Mouse (Mus musculus): Measurements from ENCODE around the gene Syt14. TPM values are rescaled to one million over a fixed set of nuclear protein-coding genes. Genes with fewer than 3 reads are reported as not detected.

The Syt14 gene
- total and polyA plus RNA-seq, 2 experiments, result under 0.01 TPM; not detected in 1

DNA sequence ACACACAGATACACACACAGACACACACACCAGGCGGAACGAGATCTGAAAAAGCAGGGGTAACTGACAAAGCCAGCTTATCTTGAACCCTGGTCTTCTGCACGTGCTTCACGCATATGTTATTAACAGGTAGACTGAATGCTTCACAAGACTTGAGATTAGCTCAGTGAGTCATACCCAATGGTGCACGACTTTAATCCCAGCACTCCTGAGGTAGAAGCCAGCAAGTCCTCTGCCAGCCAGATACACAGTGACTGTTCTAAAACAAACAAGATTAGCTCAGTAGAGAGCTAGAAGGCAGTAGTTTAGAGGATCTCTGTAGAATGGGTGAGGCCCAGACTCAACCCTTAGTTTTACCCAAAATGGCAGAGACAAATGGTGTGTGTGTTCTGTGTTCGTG lies 175.3 kb downstream of the Syt14 start:
- H3K9ac ChIP-seq (ENCODE audit: low read depth, low read length), result no peak overlapping the region
- H3K79me2 ChIP-seq (ENCODE audit: control insufficient read depth, insufficient read depth, low read length), result no peaks in the 10 kb centered on the region
- H3K4me3 ChIP-seq (ENCODE audit: insufficient read depth, low read depth, low read length), result no peak overlapping the region
- H3K27me3 ChIP-seq (ENCODE audit: control insufficient read depth, insufficient read depth, low read length), result peaks cover 2% of the 10 kb centered on the region
- TF ChIP-seq POLR2A (IDR thresholded peaks at IDR 0.05; ENCODE audit: extremely low read depth, insufficient read depth, low read length) (no peak), CTCF (IDR thresholded peaks at IDR 0.05; ENCODE audit: low read depth, low read length) (no peak)
- no peak overlapping the region for H3K27ac ChIP-seq (replicated peaks; ENCODE audit: insufficient read depth, low read depth, low read length)
- no peaks in the 10 kb centered on the region for H3K4me1 ChIP-seq (ENCODE audit: control insufficient read depth, insufficient read depth, low read length)
- DNase-seq (ENCODE audit: extremely low read depth, low read depth, low spot score), result no peak
- WGBS, result 64% methylated on average over 6 of the region's 6 CpGs
- no peaks in the 10 kb centered on the region for H3K36me3 ChIP-seq (ENCODE audit: control insufficient read depth, insufficient read depth, low read length)

DNA sequence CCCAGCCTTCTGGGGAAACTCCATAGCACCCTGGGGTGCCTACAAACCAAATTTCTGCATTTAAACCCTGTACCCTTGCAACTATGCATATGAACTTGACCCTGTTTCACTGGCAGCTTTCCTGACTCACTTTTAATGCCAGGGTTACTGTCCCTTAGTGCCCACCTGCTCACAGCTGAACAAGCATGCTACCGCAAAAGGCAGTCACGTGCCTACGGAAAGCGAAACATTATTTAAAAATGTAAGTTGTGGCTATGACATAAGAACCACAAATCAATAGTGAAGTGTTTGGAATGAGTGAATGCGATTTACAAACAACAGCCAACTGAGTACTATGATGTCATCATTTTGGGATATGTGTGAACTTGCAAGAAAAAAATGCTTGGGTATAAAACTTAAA lies 178.0 kb downstream of the Syt14 start:
- DNase-seq (ENCODE audit: extremely low read depth, low read depth, low spot score), result no peak
- Histone ChIP-seq H3K79me2 (ENCODE audit: control insufficient read depth, insufficient read depth, low read length) (no peaks in the 10 kb centered on the region), H3K27me3 (ENCODE audit: control insufficient read depth, insufficient read depth, low read length) (peaks cover 9% of the 10 kb centered on the region), H3K4me1 (ENCODE audit: control insufficient read depth, insufficient read depth, low read length) (no peaks in the 10 kb centered on the region), H3K9ac (ENCODE audit: low read depth, low read length) (no peak overlapping the region), H3K27ac (replicated peaks; ENCODE audit: insufficient read depth, low read depth, low read length) (no peak overlapping the region), H3K4me3 (ENCODE audit: insufficient read depth, low read depth, low read length) (no peak overlapping the region), H3K36me3 (ENCODE audit: control insufficient read depth, insufficient read depth, low read length) (no peaks in the 10 kb centered on the region)
- WGBS, result 94% methylated on average over 5 of the region's 5 CpGs
- TF ChIP-seq CTCF (IDR thresholded peaks at IDR 0.05; ENCODE audit: low read depth, low read length) (no peak), POLR2A (IDR thresholded peaks at IDR 0.05; ENCODE audit: extremely low read depth, insufficient read depth, low read length) (no peak)

DNA sequence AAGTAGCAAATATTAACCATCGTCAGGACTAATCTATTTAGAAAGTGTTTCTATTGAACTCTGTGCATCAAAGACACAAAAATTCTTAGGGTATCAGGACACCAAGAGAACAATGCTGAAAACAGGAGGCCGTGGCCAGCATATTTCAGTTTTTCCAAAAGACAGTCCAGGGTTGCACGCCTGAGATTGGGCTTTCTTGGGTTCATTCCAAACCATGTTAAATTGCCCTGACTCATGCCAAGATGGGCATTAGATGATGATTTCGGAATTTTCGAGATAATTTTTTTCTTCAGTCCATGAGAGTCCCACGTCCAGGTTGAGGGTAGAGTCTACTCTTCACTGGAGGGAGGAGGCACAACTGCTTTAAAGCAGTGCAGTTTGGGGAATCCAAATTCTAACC lies 178.6 kb downstream of the Syt14 start:
- no peaks in the 10 kb centered on the region for H3K79me2 ChIP-seq (ENCODE audit: control insufficient read depth, insufficient read depth, low read length)
- H3K4me1 ChIP-seq (ENCODE audit: control insufficient read depth, insufficient read depth, low read length), result no peaks in the 10 kb centered on the region
- H3K27me3 ChIP-seq (ENCODE audit: control insufficient read depth, insufficient read depth, low read length), result peaks cover 9% of the 10 kb centered on the region
- H3K36me3 ChIP-seq (ENCODE audit: control insufficient read depth, insufficient read depth, low read length), result no peaks in the 10 kb centered on the region
- H3K9ac ChIP-seq (ENCODE audit: low read depth, low read length), result no peak overlapping the region
- TF ChIP-seq CTCF (IDR thresholded peaks at IDR 0.05; ENCODE audit: low read depth, low read length) (no peak), POLR2A (IDR thresholded peaks at IDR 0.05; ENCODE audit: extremely low read depth, insufficient read depth, low read length) (no peak)
- DNase-seq (ENCODE audit: extremely low read depth, low read depth, low spot score), result no peak
- H3K4me3 ChIP-seq (ENCODE audit: insufficient read depth, low read depth, low read length), result no peak overlapping the region
- no peak overlapping the region for H3K27ac ChIP-seq (replicated peaks; ENCODE audit: insufficient read depth, low read depth, low read length)
- 71% methylated on average over 6 of the region's 6 CpGs for WGBS

DNA sequence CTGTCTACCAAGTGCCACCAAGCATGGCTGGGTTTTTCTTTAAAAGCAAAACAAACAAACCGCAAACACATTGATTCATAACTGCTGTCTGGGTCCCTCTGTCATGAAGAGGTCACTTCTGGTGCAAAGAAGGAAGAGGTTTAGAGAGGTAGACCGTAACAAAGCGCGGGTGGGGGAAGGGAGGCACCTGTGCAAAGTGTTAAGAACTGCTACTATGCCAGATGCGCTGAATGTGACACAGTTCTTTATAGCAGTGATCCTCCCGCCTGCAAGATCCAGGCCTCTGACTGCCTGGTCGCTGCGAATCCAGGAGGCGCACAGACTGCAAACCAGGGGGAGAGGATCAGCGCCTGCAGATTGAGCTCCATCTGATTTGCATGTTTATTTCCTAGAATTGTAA lies 179.2 kb downstream of the Syt14 start:
- no peak for DNase-seq (ENCODE audit: extremely low read depth, low read depth, low spot score)
- no peak for TF ChIP-seq POLR2A (IDR thresholded peaks at IDR 0.05; ENCODE audit: extremely low read depth, insufficient read depth, low read length)
- no peak for TF ChIP-seq CTCF (IDR thresholded peaks at IDR 0.05; ENCODE audit: low read depth, low read length)
- Histone ChIP-seq H3K4me3 (ENCODE audit: insufficient read depth, low read depth, low read length) (no peak overlapping the region), H3K27me3 (ENCODE audit: control insufficient read depth, insufficient read depth, low read length) (peaks cover 9% of the 10 kb centered on the region), H3K79me2 (ENCODE audit: control insufficient read depth, insufficient read depth, low read length) (no peaks in the 10 kb centered on the region), H3K9ac (ENCODE audit: low read depth, low read length) (no peak overlapping the region), H3K27ac (replicated peaks; ENCODE audit: insufficient read depth, low read depth, low read length) (no peak overlapping the region), H3K4me1 (ENCODE audit: control insufficient read depth, insufficient read depth, low read length) (no peaks in the 10 kb centered on the region), H3K36me3 (ENCODE audit: control insufficient read depth, insufficient read depth, low read length) (no peaks in the 10 kb centered on the region)
- WGBS, result 40% methylated on average over 10 of the region's 10 CpGs

DNA sequence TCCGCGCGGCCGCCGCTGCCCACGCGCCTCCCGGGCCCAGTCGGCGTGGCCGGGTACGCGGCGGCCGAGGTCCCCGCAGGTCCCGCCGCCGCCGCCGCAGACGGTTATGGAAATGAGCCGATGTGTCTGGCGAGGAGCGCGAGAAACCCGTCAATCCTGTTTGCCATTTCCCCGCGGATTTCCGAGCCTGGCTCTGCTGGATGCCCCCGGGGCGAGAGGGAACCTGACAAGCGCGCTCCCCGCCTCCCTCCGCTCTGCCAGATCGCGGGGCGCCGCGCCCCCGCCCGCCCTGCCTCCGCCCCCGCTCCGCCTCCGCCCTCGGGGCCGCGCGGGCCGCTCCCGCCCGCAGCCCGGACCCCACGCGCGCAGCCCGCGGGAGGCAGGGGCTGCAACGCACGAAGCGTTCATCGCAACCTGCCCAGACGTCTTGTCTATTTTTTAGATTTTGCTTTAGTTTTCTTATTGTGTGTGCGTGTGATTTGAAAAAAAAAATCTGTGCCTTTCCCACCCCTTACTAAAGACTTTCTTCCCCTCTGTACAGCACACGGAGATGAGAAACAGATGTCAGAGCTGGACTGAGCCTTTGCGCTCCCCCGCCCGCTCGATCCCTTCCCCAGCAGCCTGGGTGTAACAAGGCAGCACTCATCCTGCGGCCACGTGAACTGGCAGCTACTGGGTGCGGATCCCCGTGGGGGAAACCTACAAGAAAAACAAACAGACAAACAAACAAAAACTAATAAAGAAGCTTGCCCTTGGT lies 179.9 kb downstream of the Syt14 start, which contains the start of gene Sertad4:
Sertad4 (minus strand) TSS at position 283 of the 757 bp plus-strand sequence.
- no peak for TF ChIP-seq CTCF (IDR thresholded peaks at IDR 0.05; ENCODE audit: low read depth, low read length)
- TF ChIP-seq POLR2A (IDR thresholded peaks at IDR 0.05; ENCODE audit: extremely low read depth, insufficient read depth, low read length), result no peak
- 3% methylated on average over 49 of the region's 75 CpGs for WGBS
- H3K79me2 ChIP-seq (ENCODE audit: control insufficient read depth, insufficient read depth, low read length), result no peaks in the 10 kb centered on the region
- peaks cover 9% of the 10 kb centered on the region for H3K27me3 ChIP-seq (ENCODE audit: control insufficient read depth, insufficient read depth, low read length)
- H3K27ac ChIP-seq (replicated peaks; ENCODE audit: insufficient read depth, low read depth, low read length), result no peak within 1 kb of the TSS
- no peak for DNase-seq (ENCODE audit: extremely low read depth, low read depth, low spot score)
- peak within 1 kb of the TSS; percentile 47; the same call in 1 of the 2 replicates for H3K9ac ChIP-seq (ENCODE audit: low read depth, low read length)
- no peaks in the 10 kb centered on the region for H3K36me3 ChIP-seq (ENCODE audit: control insufficient read depth, insufficient read depth, low read length)
- no peaks in the 10 kb centered on the region for H3K4me1 ChIP-seq (ENCODE audit: control insufficient read depth, insufficient read depth, low read length)
- peak within 1 kb of the TSS; percentile 37; the same call in 1 of the 2 replicates for H3K4me3 ChIP-seq (ENCODE audit: insufficient read depth, low read depth, low read length)

DNA sequence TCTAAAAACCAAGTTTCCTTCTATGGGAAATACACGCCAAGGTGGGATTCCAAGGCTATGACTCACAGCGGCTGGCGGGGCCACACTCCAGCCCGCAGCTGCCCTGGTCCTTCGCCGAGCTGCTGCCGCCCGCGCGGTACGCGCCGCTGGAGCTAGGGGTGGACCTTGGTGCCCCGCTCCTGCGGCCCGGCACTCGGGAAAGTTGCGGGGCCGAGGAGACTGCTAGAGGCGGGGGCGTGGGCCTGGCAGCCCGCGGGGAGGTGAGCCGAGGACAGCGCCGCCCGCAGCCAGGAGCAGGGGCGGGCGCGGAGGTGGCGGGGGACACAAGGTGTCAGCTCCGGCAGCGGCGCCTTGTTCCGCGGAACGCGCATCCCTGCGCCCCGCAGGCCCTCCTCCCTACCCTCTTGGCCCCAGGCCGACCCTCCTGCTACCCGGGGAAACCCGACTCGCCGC lies 180.7 kb downstream of the Syt14 start:
- peaks cover 9% of the 10 kb centered on the region for H3K27me3 ChIP-seq (ENCODE audit: control insufficient read depth, insufficient read depth, low read length)
- H3K4me1 ChIP-seq (ENCODE audit: control insufficient read depth, insufficient read depth, low read length), result no peaks in the 10 kb centered on the region
- no peak for DNase-seq (ENCODE audit: extremely low read depth, low read depth, low spot score)
- H3K9ac ChIP-seq (ENCODE audit: low read depth, low read length), result peak overlapping the region; percentile 47; the same call in 1 of the 2 replicates
- no peaks in the 10 kb centered on the region for H3K36me3 ChIP-seq (ENCODE audit: control insufficient read depth, insufficient read depth, low read length)
- H3K27ac ChIP-seq (replicated peaks; ENCODE audit: insufficient read depth, low read depth, low read length), result no peak overlapping the region
- TF ChIP-seq CTCF (IDR thresholded peaks at IDR 0.05; ENCODE audit: low read depth, low read length), result no peak
- TF ChIP-seq POLR2A (IDR thresholded peaks at IDR 0.05; ENCODE audit: extremely low read depth, insufficient read depth, low read length), result no peak
- no peaks in the 10 kb centered on the region for H3K79me2 ChIP-seq (ENCODE audit: control insufficient read depth, insufficient read depth, low read length)
- WGBS, result under 1% methylated on average over 45 of the region's 45 CpGs
- peak overlapping the region; percentile 37; the same call in 1 of the 2 replicates for H3K4me3 ChIP-seq (ENCODE audit: insufficient read depth, low read depth, low read length)

Data from liver, adult 2 months (tissue).